Mouse (Mus musculus) myocyte (in vitro differentiated cells): ENCODE measurements around the gene Mrps23. TPM values are rescaled to one million over a fixed set of nuclear protein-coding genes. Genes with fewer than 3 reads are reported as not detected.

Source experiments
- H3K27me3 ChIP-seq: one replicate; pipeline ENCODE4 v1.6.1; 2011; ENCODE audit not compliant: control insufficient read depth, insufficient read depth, insufficient read length
- H3K36me3 ChIP-seq: one replicate; pipeline ENCODE4 v1.6.1; 2011; ENCODE audit not compliant: control insufficient read depth, insufficient read depth
- H3K4me2 ChIP-seq: one replicate; pipeline ENCODE4 v1.6.1; 2011; ENCODE audit warnings: low read depth, control low read depth
- H3K4me3 ChIP-seq: one replicate; pipeline ENCODE4 v1.5.1; 2011; ENCODE audit warnings: mild to moderate bottlenecking, control low read depth, moderate library complexity
- H3K79me2 ChIP-seq: one replicate; pipeline ENCODE4 v1.6.1; 2011; ENCODE audit not compliant: control insufficient read depth, insufficient read depth
- H3ac ChIP-seq: one replicate; pipeline ENCODE4 v1.6.1; 2011; ENCODE audit not compliant: control insufficient read depth, insufficient read length
- CEBPB ChIP-seq: IDR thresholded peaks from 2 replicates; pipeline ENCODE4 v1.6.1; 2011; ENCODE audit warnings: mild to moderate bottlenecking, moderate library complexity; ENCODE audit not compliant: poor library complexity, insufficient read depth, severe bottlenecking
- E2F4 ChIP-seq: IDR thresholded peaks from one replicate; pipeline ENCODE4 v1.6.1; 2011; ENCODE audit warnings: mild to moderate bottlenecking, control low read depth, moderate library complexity; ENCODE audit not compliant: insufficient read depth
- MAX ChIP-seq: IDR thresholded peaks from one replicate; pipeline ENCODE4 v1.6.1; 2011; ENCODE audit warnings: low read depth, mild to moderate bottlenecking, control low read depth
- MYOD1 ChIP-seq, 3 experiments: IDR thresholded peaks; one replicate each; pipeline ENCODE4 v1.6.1; 2011; ENCODE audit warnings: control low read depth in 2 of 3, low read depth in 2 of 3, mild to moderate bottlenecking in 2 of 3, moderate library complexity in 1 of 3; ENCODE audit not compliant: insufficient read length in 2 of 3, control insufficient read depth in 1 of 3
- MYOG ChIP-seq, 3 experiments: IDR thresholded peaks; one replicate each; pipeline ENCODE4 v1.6.1; 2011; ENCODE audit warnings: control low read depth in 2 of 3, low read depth in 2 of 3, mild to moderate bottlenecking in 2 of 3; ENCODE audit not compliant: insufficient read length in 2 of 3, control insufficient read depth in 1 of 3, insufficient read depth in 1 of 3
- POLR2A ChIP-seq: IDR thresholded peaks from one replicate; pipeline ENCODE4 v1.6.1; 2011; ENCODE audit warnings: low read depth, mild to moderate bottlenecking, control low read depth, moderate library complexity; ENCODE audit not compliant: insufficient read length
- POLR2AphosphoS2 ChIP-seq: IDR thresholded peaks from one replicate; pipeline ENCODE4 v1.6.1; 2011; ENCODE audit warnings: low read depth, control low read depth; ENCODE audit not compliant: insufficient read length
- REST ChIP-seq: IDR thresholded peaks from one replicate; pipeline ENCODE4 v1.6.1; 2011; ENCODE audit warnings: mild to moderate bottlenecking, control low read depth, moderate library complexity; ENCODE audit not compliant: insufficient read depth, insufficient read length
- SRF ChIP-seq: IDR thresholded peaks from one replicate; pipeline ENCODE4 v1.6.1; 2011; ENCODE audit warnings: low read depth; ENCODE audit not compliant: control insufficient read depth, insufficient read length
- TCF12 ChIP-seq: IDR thresholded peaks from one replicate; pipeline ENCODE4 v1.6.1; 2011; ENCODE audit warnings: mild to moderate bottlenecking, control low read depth; ENCODE audit not compliant: poor library complexity, insufficient read depth, severe bottlenecking
- TCF3 ChIP-seq: IDR thresholded peaks from one replicate; pipeline ENCODE4 v1.6.1; 2011; ENCODE audit warnings: low read depth, control low read depth; ENCODE audit not compliant: insufficient read length
- USF1 ChIP-seq: IDR thresholded peaks from one replicate; pipeline ENCODE4 v1.6.1; 2011; ENCODE audit warnings: low read depth, mild to moderate bottlenecking, control low read depth, moderate library complexity
- polyA plus RNA-seq: library from polyadenylated mRNA; unstranded; fragments of >200 nt; fragmentation: generic; extraction: Trizol; gene quantifications from one replicate; pipeline ENCODE4 v1.2.1, GENCODE M21; 2012; ENCODE audit warnings: missing spikeins

Mrps23 gene
- polyA plus RNA-seq, 1 experiment, result 319 TPM

GRCm38 (mm10) chr11:88253514-88254167 is 49.5 kb downstream of the Mrps23 start:
- H3K36me3 ChIP-seq, result no peaks in the 10 kb centered on the region
- no peak for TF ChIP-seq USF1
- TF ChIP-seq MAX, result no peak
- no peak for TF ChIP-seq MYOD1 (IDR thresholded peaks at IDR 0.05; ENCODE audit: control insufficient read depth in 1 of 3, insufficient read length in 2 of 3, low read depth in 2 of 3)
- no peak for TF ChIP-seq CEBPB
- no peak for TF ChIP-seq TCF3
- no peak for TF ChIP-seq SRF
- TF ChIP-seq POLR2A, result no peak
- H3ac ChIP-seq, result no peak overlapping the region
- no peaks in the 10 kb centered on the region for H3K79me2 ChIP-seq
- H3K27me3 ChIP-seq, result no peaks in the 10 kb centered on the region
- H3K4me2 ChIP-seq, result peak overlapping the region; percentile 64
- no peak overlapping the region for H3K4me3 ChIP-seq

GRCm38 (mm10) chr11:88257700-88258099 is 53.5 kb downstream of the Mrps23 start:
- Histone ChIP-seq H3K4me3 (no peak overlapping the region), H3K36me3 (no peaks in the 10 kb centered on the region)
- TF ChIP-seq TCF3 (no peak), SRF (no peak), USF1 (no peak), MAX (no peak), E2F4 (no peak), TCF12 (no peak), POLR2A (no peak), MYOG (IDR thresholded peaks at IDR 0.05; ENCODE audit: control insufficient read depth in 1 of 3, insufficient read depth in 1 of 3, insufficient read length in 2 of 3, low read depth in 2 of 3) (no peak), POLR2AphosphoS2 (no peak), REST (no peak), MYOD1 (IDR thresholded peaks at IDR 0.05; ENCODE audit: control insufficient read depth in 1 of 3, insufficient read length in 2 of 3, low read depth in 2 of 3) (no peak), CEBPB (no peak)

GRCm38 (mm10) chr11:88258212-88258611 is 54.0 kb downstream of the Mrps23 start:
- no peak overlapping the region for H3K4me2 ChIP-seq
- H3K27me3 ChIP-seq, result no peaks in the 10 kb centered on the region
- H3K36me3 ChIP-seq, result no peaks in the 10 kb centered on the region
- H3K79me2 ChIP-seq, result no peaks in the 10 kb centered on the region
- H3ac ChIP-seq, result no peak overlapping the region
- H3K4me3 ChIP-seq, result no peak overlapping the region
- no peak for TF ChIP-seq CEBPB
- no peak for TF ChIP-seq POLR2A
- TF ChIP-seq MAX, result no peak
- no peak for TF ChIP-seq SRF
- TF ChIP-seq TCF3, result no peak
- no peak for TF ChIP-seq USF1
- TF ChIP-seq E2F4, result no peak
- no peak for TF ChIP-seq REST

More at GRCm38 (mm10) chr11:88257700-88258099, 53.5 kb downstream of the Mrps23 start:
- no peaks in the 10 kb centered on the region for H3K27me3 ChIP-seq
- no peak overlapping the region for H3ac ChIP-seq
- H3K4me2 ChIP-seq, result no peak overlapping the region
- no peaks in the 10 kb centered on the region for H3K79me2 ChIP-seq

- H3K4me3 ChIP-seq, result no peak overlapping the region
- no peaks in the 10 kb centered on the region for H3K36me3 ChIP-seq
- no peaks in the 10 kb centered on the region for H3K79me2 ChIP-seq
- H3ac ChIP-seq, result no peak overlapping the region
- no peak overlapping the region for H3K4me2 ChIP-seq
- H3K27me3 ChIP-seq, result no peaks in the 10 kb centered on the region
- TF ChIP-seq CEBPB (no peak), TCF12 (no peak), REST (no peak), USF1 (no peak), POLR2AphosphoS2 (no peak), MYOD1 (IDR thresholded peaks at IDR 0.05; ENCODE audit: control insufficient read depth in 1 of 3, insufficient read length in 2 of 3, low read depth in 2 of 3) (no peak), MYOG (IDR thresholded peaks at IDR 0.05; ENCODE audit: control insufficient read depth in 1 of 3, insufficient read depth in 1 of 3, insufficient read length in 2 of 3, low read depth in 2 of 3) (no peak), TCF3 (no peak), MAX (no peak), E2F4 (no peak), SRF (no peak), POLR2A (no peak)
Measured at GRCm38 (mm10) chr11:88260463-88260862, 56.3 kb downstream of the Mrps23 start.

Other genes with a start within 250 kb of the Mrps23 start
- gene Dynll2, start 216.9 kb upstream of the Mrps23 start, polyA plus RNA-seq, result 74.0 TPM
- gene Srsf1, start 157.0 kb upstream of the Mrps23 start, polyA plus RNA-seq, result 69.9 TPM
- 17.7 TPM for gene Vezf1, start 136.1 kb upstream of the Mrps23 start, polyA plus RNA-seq
- gene Cuedc1, start 106.3 kb upstream of the Mrps23 start, polyA plus RNA-seq, result 40.8 TPM
- not detected for gene Ccdc182, start 89.7 kb downstream of the Mrps23 start, polyA plus RNA-seq